27 mouse cellular contexts compared by ENCODE assay signal in the genomic region with DNA sequence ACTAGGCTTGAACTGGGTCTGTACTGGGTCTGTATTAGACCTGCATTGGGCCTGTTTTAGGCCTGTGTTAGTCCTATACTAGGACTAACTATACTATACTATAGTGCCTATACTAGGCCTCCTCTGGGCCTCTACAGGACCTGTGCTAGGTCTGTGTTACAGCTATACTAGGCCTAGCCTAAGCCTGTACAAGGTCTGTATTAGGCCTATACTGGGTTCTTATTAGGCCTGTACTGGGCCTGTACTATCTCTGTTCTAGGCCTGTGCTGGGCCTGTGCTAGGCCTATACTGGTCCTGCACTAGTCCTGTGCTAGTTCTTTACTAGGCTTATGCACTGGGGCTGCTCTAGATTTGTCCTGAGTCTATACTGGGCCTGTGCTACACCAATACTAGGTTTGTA.
DNase-seq lines count a peak whose midpoint lies in the region; ATAC-seq lines count a peak whose summit lies in the region.
"Had no signal": no experiment of that assay in that cellular context is flagged by ENCODE, and none has a peak within 500 bp of the region (broad histone marks: within the 10 kb centered on the region; RNA-seq: fewer than 3 reads in every experiment).

No protein-coding gene starts in this region.

- H3K27me3 ChIP-seq in forebrain, embryonic 13.5 days, result no peaks in the 10 kb centered on the region
- no peaks in the 10 kb centered on the region for H3K27me3 ChIP-seq in forebrain, embryonic 10.5 days (ENCODE audit: poor library complexity, severe bottlenecking)
- H3K27me3 ChIP-seq in hindbrain, embryonic 16.5 days (replicated peaks; ENCODE audit: control insufficient read depth, insufficient read depth, low read length), result no peaks in the 10 kb centered on the region
- H3K27me3 ChIP-seq in hindbrain, embryonic 10.5 days (ENCODE audit: insufficient read depth, poor library complexity, severe bottlenecking), result no peaks in the 10 kb centered on the region
- no peaks in the 10 kb centered on the region for H3K27me3 ChIP-seq in midbrain, embryonic 13.5 days
- no peaks in the 10 kb centered on the region for H3K27me3 ChIP-seq in midbrain, embryonic 15.5 days (replicated peaks)
- H3K27me3 ChIP-seq in liver, embryonic 13.5 days, result no peaks in the 10 kb centered on the region
- H3K27me3 ChIP-seq: megakaryocyte, embryonic 14.5 days had no signal

- 0 out of 2 replicates have a peak, but pooled peaks have one; percentile 16 for ATAC-seq in forebrain, embryonic 13.5 days
- peak; percentile 48; the same call in 1 of the 2 replicates for ATAC-seq in hindbrain, embryonic 16.5 days
- peak; percentile 43; the same call in 1 of the 2 replicates for ATAC-seq in midbrain, embryonic 13.5 days
- no peak for ATAC-seq in midbrain, embryonic 15.5 days (replicated peaks)
- 0 out of 2 replicates have a peak, but pooled peaks have one; percentile 5 for ATAC-seq in liver, embryonic 13.5 days (ENCODE audit: low read depth)
- ATAC-seq: activated CD4-positive, CD25-positive, alpha-beta regulatory T cell, adult 4 months; CD4-positive, CD25-positive, alpha-beta regulatory T cell, adult 4 months; forebrain, embryonic 16.5 days; inflammation-experienced regulatory T-cells, adult 6 months; Patski had no signal

- no peaks in the 10 kb centered on the region for H3K36me3 ChIP-seq in forebrain, embryonic 13.5 days (ENCODE audit: poor library complexity, severe bottlenecking)
- H3K36me3 ChIP-seq in forebrain, embryonic 10.5 days (replicated peaks), result no peaks in the 10 kb centered on the region
- H3K36me3 ChIP-seq in hindbrain, embryonic 16.5 days (ENCODE audit: control insufficient read depth, insufficient read depth, low read length), result no peaks in the 10 kb centered on the region
- H3K36me3 ChIP-seq in hindbrain, embryonic 10.5 days, result no peaks in the 10 kb centered on the region
- no peaks in the 10 kb centered on the region for H3K36me3 ChIP-seq in midbrain, embryonic 13.5 days
- no peaks in the 10 kb centered on the region for H3K36me3 ChIP-seq in midbrain, embryonic 15.5 days (replicated peaks)
- H3K36me3 ChIP-seq in liver, embryonic 13.5 days, result no peaks in the 10 kb centered on the region
- H3K36me3 ChIP-seq: heart, embryonic 10.5 days had no signal

- no peak overlapping the region for H3K4me3 ChIP-seq in forebrain, embryonic 13.5 days
- H3K4me3 ChIP-seq in forebrain, embryonic 10.5 days, result no peak overlapping the region
- no peak overlapping the region for H3K4me3 ChIP-seq in hindbrain, embryonic 16.5 days (ENCODE audit: low read length)
- H3K4me3 ChIP-seq in hindbrain, embryonic 10.5 days, result no peak overlapping the region
- no peak overlapping the region for H3K4me3 ChIP-seq in midbrain, embryonic 13.5 days (replicated peaks)
- no peak overlapping the region for H3K4me3 ChIP-seq in midbrain, embryonic 15.5 days
- H3K4me3 ChIP-seq in liver, embryonic 13.5 days (replicated peaks), result no peak overlapping the region
- H3K4me3 ChIP-seq: heart, embryonic 10.5 days had no signal

- no peak overlapping the region for H3K9ac ChIP-seq in forebrain, embryonic 13.5 days
- no peak overlapping the region for H3K9ac ChIP-seq in hindbrain, embryonic 16.5 days (ENCODE audit: low read depth, low read length)
- no peak overlapping the region for H3K9ac ChIP-seq in midbrain, embryonic 13.5 days (replicated peaks)
- H3K9ac ChIP-seq in midbrain, embryonic 15.5 days, result no peak overlapping the region
- no peak overlapping the region for H3K9ac ChIP-seq in liver, embryonic 13.5 days
- H3K9ac ChIP-seq: liver, embryonic 14.5 days had no signal

- no peaks in the 10 kb centered on the region for H3K9me3 ChIP-seq in forebrain, embryonic 13.5 days (replicated peaks)
- H3K9me3 ChIP-seq in forebrain, embryonic 10.5 days, result no peaks in the 10 kb centered on the region
- no peaks in the 10 kb centered on the region for H3K9me3 ChIP-seq in hindbrain, embryonic 16.5 days (ENCODE audit: control insufficient read depth, low read length)
- H3K9me3 ChIP-seq in hindbrain, embryonic 10.5 days, result no peaks in the 10 kb centered on the region
- no peaks in the 10 kb centered on the region for H3K9me3 ChIP-seq in midbrain, embryonic 13.5 days
- H3K9me3 ChIP-seq in midbrain, embryonic 15.5 days, result no peaks in the 10 kb centered on the region
- H3K9me3 ChIP-seq in liver, embryonic 13.5 days (replicated peaks), result no peaks in the 10 kb centered on the region
- H3K9me3 ChIP-seq: heart, embryonic 10.5 days had no signal

- H3K4me2 ChIP-seq in forebrain, embryonic 13.5 days, result no peak overlapping the region
- no peak overlapping the region for H3K4me2 ChIP-seq in hindbrain, embryonic 16.5 days (ENCODE audit: low read length)
- H3K4me2 ChIP-seq in midbrain, embryonic 13.5 days (replicated peaks), result no peak overlapping the region
- no peak overlapping the region for H3K4me2 ChIP-seq in midbrain, embryonic 15.5 days
- no peak overlapping the region for H3K4me2 ChIP-seq in liver, embryonic 13.5 days

- H3K4me1 ChIP-seq in forebrain, embryonic 13.5 days, result peaks cover 6% of the 10 kb centered on the region
- H3K4me1 ChIP-seq in forebrain, embryonic 10.5 days, result peaks cover 8% of the 10 kb centered on the region
- H3K4me1 ChIP-seq in hindbrain, embryonic 16.5 days (ENCODE audit: control insufficient read depth, insufficient read depth, low read depth, low read length), result no peaks in the 10 kb centered on the region
- H3K4me1 ChIP-seq in hindbrain, embryonic 10.5 days (replicated peaks), result no peaks in the 10 kb centered on the region
- peaks cover 6% of the 10 kb centered on the region for H3K4me1 ChIP-seq in midbrain, embryonic 13.5 days (replicated peaks)
- peaks cover 8% of the 10 kb centered on the region for H3K4me1 ChIP-seq in midbrain, embryonic 15.5 days
- H3K4me1 ChIP-seq in liver, embryonic 13.5 days (replicated peaks), result no peaks in the 10 kb centered on the region
- H3K4me1 ChIP-seq: heart, embryonic 10.5 days; megakaryocyte, embryonic 14.5 days had no signal

- no peak overlapping the region for H3K27ac ChIP-seq in forebrain, embryonic 13.5 days
- H3K27ac ChIP-seq in forebrain, embryonic 10.5 days, result no peak overlapping the region
- no peak overlapping the region for H3K27ac ChIP-seq in hindbrain, embryonic 16.5 days (ENCODE audit: low read depth, low read length)
- H3K27ac ChIP-seq in hindbrain, embryonic 10.5 days, result no peak overlapping the region
- H3K27ac ChIP-seq in midbrain, embryonic 13.5 days, result no peak overlapping the region
- no peak overlapping the region for H3K27ac ChIP-seq in midbrain, embryonic 15.5 days
- no peak overlapping the region for H3K27ac ChIP-seq in liver, embryonic 13.5 days
- H3K27ac ChIP-seq: heart, embryonic 10.5 days; liver, embryonic 14.5 days had no signal

- no peak for DNase-seq in forebrain, embryonic 10.5 days (ENCODE audit: extremely low spot score, low spot score)
- no peak for DNase-seq in hindbrain, embryonic 10.5 days (ENCODE audit: low spot score)
- no peak for DNase-seq in liver, embryonic 13.5 days
- DNase-seq in c-Kit-positive CD71-positive TER-119-positive erythroid progenitor cells, embryonic 14.5 days (ENCODE audit: low spot score), result no peak
- DNase-seq: adrenal gland, postnatal 14 days; cerebellum, adult 11 months; cerebellum, postnatal 10 days; gastrocnemius, postnatal 36 days; kidney, adult 2 months; kidney, postnatal 10 days; lung, postnatal 10 days; right cerebral cortex, postnatal 14 days; spleen, adult 18-20 months; thymus, adult 18-20 months; thymus, postnatal 4 days had no signal
